Mouse (Mus musculus) spleen, postnatal 0 days (tissue): ENCODE data around the gene Slc16a14. TPM values are rescaled to one million over a fixed set of nuclear protein-coding genes. Genes with fewer than 3 reads are reported as not detected.

Experiments used
- polyA plus RNA-seq: library from polyadenylated mRNA; unstranded; fragments of >200 nt; fragmentation: Nextera tagmentation; extraction: Ambion mirVana; gene quantifications from 2 replicates; pipeline ENCODE4 v1.2.1, GENCODE M21; 2015

Slc16a14 gene
- polyA plus RNA-seq, result 0.37 and 0.53 TPM in 2 replicates

DNA sequence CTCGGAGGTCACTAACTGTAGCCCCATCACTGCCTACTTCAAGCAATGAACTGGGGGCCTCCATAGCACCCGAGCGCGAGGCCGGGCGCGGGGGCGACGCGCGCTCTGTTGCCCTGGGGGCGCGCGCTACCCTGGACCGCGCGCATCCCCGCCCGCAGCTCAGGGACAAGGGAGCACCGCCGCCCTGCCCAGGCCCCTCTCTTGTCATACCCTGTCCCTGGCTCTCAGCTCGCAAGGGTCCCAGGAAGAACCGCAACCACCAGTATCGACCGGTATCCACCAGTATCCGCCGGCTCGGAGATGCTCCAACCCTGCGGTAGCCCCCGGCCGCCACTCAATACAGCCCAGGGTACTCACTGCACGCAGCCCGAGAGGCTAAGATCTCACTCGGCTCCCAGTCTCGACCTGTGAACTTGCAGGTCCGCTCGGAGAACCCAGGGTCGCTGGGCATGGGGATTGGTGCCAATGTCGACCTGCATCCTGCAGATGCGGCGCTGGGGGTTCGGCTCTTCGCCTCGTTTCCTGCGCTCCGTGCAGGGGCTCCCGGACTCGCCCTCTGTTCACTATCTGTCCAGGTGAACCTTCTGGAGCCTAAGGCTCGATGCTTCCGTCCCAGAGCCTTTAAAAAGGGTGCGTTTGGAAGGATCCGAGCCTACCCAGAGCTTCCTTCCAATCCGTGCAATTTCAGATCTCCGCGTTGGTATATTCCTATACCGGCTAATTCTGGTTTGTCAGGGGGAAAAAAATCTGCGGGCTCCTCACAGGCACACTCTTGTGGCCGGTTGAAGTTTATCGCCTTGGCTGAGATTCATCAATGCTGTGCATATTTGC lies at the start of gene Slc16a14:
Gene Slc16a14 (minus strand): TSS at position 632 of the 831 bp plus-strand sequence.

Other genes with a start within 250 kb of the Slc16a14 start
- 0.18 and 0.29 TPM in 2 replicates for gene Dner, start 238.9 kb downstream of the Slc16a14 start, polyA plus RNA-seq
- gene Fbxo36, start 95.3 kb downstream of the Slc16a14 start, polyA plus RNA-seq, result 7.3 and 8.0 TPM in 2 replicates
- 39.7 and 40.5 TPM in 2 replicates for gene Trip12, start 94.6 kb downstream of the Slc16a14 start, polyA plus RNA-seq
- not detected in 2 replicates for gene Gm10553, start 165.0 kb upstream of the Slc16a14 start, polyA plus RNA-seq
- gene A530032D15Rik, start 174.7 kb upstream of the Slc16a14 start, polyA plus RNA-seq, result 0.38 and 0.46 TPM in 2 replicates